Mouse (Mus musculus): ENCODE results near the gene Ggta1.
A peak's percentile ranks its signal among the peaks of the same experiment; 100 is the strongest.

GRCm38 (mm10) chr2:35373003-35373402, 90.0 kb downstream of the Ggta1 start:
- TF ChIP-seq POLR2A (IDR thresholded peaks at IDR 0.05; ENCODE audit: borderline replicate concordance, control insufficient read depth, low read depth, low read length) (no peak), CTCF (IDR thresholded peaks at IDR 0.05; ENCODE audit: control insufficient read depth, insufficient read depth, low read length) (peak; percentile 71)
